Mouse (Mus musculus): Measurements from ENCODE around the gene BC061237. TPM values are rescaled to one million over a fixed set of nuclear protein-coding genes. Genes with fewer than 3 reads are reported as not detected.
"Not testable (repeated sequence)": the region's sequence is repeated elsewhere in the genome, so short reads cannot be mapped to it uniquely, and the experiment has no call there.

BC061237 gene
- not detected for total RNA-seq (2021)
- long read RNA-seq, experiment 1 = 0 reads
- long read RNA-seq, experiment 2 = 0 reads

DNA sequence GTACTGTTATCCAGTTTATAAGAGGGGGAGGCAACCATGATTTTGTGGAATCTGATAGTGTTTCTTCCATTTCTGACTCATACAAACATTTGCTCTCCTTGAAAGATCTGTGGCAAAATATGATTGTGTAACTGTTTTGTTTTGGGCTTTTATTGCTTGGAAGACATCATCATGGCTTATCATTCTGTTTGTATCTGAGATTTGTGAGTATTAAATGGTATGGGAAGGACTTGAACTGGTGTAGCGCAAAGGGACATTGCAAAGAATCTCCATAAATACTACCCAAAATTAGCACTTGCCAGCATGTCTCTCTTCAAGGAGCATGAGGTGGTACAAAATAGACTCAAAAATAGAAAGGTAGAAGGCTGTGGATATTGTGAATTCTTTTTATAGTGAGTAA, at the start of gene BC061237:
Gene BC061237 (plus strand): TSS at position 301 of the 400 bp plus-strand sequence.
- not testable (repeated sequence) for H3K4me3 ChIP-seq; H3K27ac ChIP-seq; DNase-seq (ENCODE audit: low spot score in 2 of 2)

DNA sequence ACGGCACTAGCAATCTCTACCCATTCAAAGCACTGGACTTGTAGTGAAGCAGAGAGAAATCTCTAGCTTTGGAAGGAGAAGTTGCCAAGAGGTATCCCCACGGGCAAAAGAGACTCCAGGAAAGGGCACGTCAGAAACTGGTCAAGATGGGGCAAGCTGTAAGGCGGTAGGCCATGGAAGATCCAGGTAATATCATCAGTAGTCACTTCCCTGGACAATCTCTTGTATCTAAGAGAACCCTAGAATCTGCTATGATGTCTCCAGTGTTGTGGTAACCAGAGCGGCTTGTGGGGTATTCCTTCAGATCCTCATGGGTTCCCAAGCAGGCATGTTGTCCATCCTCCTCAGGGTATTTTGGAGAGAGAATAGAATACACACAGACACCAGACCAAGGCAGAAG, 25.7 kb downstream of the BC061237 start, which contains the start of gene Gm17093:
Gene Gm17093 (plus strand): TSS at position 301 of the 400 bp plus-strand sequence.
- not testable (repeated sequence) for DNase-seq (ENCODE audit: low spot score in 2 of 2); H3K27ac ChIP-seq; H3K4me3 ChIP-seq

DNA sequence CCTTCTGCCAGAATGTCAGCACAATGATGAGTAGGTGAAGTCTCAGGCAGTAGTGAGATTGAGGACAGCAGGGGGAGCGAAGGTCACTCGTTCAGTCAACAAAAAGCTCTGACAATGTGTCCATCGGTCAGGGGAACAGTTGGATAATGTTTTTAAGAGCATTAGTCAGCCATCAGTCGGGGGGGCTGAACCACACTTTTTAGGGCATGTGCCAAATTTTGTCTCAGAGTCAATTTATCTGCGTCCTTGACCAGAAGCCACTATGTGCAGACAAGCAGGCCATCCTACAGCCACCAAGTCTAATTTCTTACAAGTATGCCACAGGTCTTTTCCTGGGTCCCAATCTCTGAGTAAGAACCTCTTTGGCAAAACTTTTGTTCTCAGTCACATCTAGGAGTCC, 55.7 kb downstream of the BC061237 start:
- DNase-seq (ENCODE audit: low spot score in 2 of 2); H3K27ac ChIP-seq; H3K4me3 ChIP-seq: not testable (repeated sequence)

Other genes starting within 250 kb of the BC061237 start
- gene Gm8220, start 206.9 kb upstream of the BC061237 start, total RNA-seq (2021) = not detected
- not detected for gene Gm5930, start 153.9 kb upstream of the BC061237 start, total RNA-seq (2021)
- gene Gm8229, start 127.1 kb upstream of the BC061237 start, total RNA-seq (2021) = not detected
- not detected for gene Gm3371, start 81.8 kb upstream of the BC061237 start, total RNA-seq (2021)
- not detected for gene Gm8232, start 58.8 kb upstream of the BC061237 start, total RNA-seq (2021)
- gene Gm17093, start 25.8 kb downstream of the BC061237 start, total RNA-seq (2021) = not detected
- gene Gm8247, start 90.7 kb downstream of the BC061237 start, total RNA-seq (2021) = not detected
- not detected for gene Gm5624, start 135.5 kb downstream of the BC061237 start, total RNA-seq (2021)
- not detected for gene Gm8257, start 214.0 kb downstream of the BC061237 start, total RNA-seq (2021)

All from layer of hippocampus, adult 2 months (tissue).